Mouse (Mus musculus) midbrain, embryonic 12.5 days (tissue): Measurements from ENCODE around the gene Samd4. TPM values are rescaled to one million over a fixed set of nuclear protein-coding genes. Genes with fewer than 3 reads are reported as not detected.
"Not testable (repeated sequence)": the region's sequence is repeated elsewhere in the genome, so short reads cannot be mapped to it uniquely, and the experiment has no call there.

ENCODE experiments used
- ATAC-seq: fragments of 200-750 bp; cut with Nextera tagmentation; 2 replicates; pipeline ENCODE4 v1.8.0; 2017; ENCODE audit warnings: low read depth, moderate TSS enrichment, moderate library complexity; ENCODE audit not compliant: low FRiP score
- H3K27ac ChIP-seq: fragments of 300-500 bp; sonication (generic); replicated peaks from 2 replicates; pipeline ENCODE4 v1.5.1; 2016; ENCODE audit warnings: mild to moderate bottlenecking
- H3K27me3 ChIP-seq: fragments of 300-500 bp; sonication (generic); 2 replicates; pipeline ENCODE4 v1.6.1; 2016; ENCODE audit warnings: mild to moderate bottlenecking
- H3K36me3 ChIP-seq: fragments of 300-500 bp; sonication (generic); 2 replicates; pipeline ENCODE4 v1.6.1; 2016
- H3K4me1 ChIP-seq: fragments of 300-500 bp; sonication (generic); 2 replicates; pipeline ENCODE4 v1.6.1; 2016
- H3K4me2 ChIP-seq: fragments of 300-500 bp; sonication (generic); replicated peaks from 2 replicates; pipeline ENCODE4 v1.6.1; 2016; ENCODE audit warnings: mild to moderate bottlenecking, moderate library complexity
- H3K4me3 ChIP-seq: fragments of 300-500 bp; sonication (generic); 2 replicates; pipeline ENCODE4 v1.5.1; 2016; ENCODE audit warnings: mild to moderate bottlenecking
- H3K9ac ChIP-seq: fragments of 300-500 bp; sonication (generic); replicated peaks from 2 replicates; pipeline ENCODE4 v1.6.1; 2016; ENCODE audit warnings: mild to moderate bottlenecking, moderate library complexity
- H3K9me3 ChIP-seq: fragments of 300-500 bp; sonication (generic); 2 replicates; pipeline ENCODE4 v1.6.1; 2016; ENCODE audit warnings: mild to moderate bottlenecking
- WGBS: fragments of 180-500 bp; shearing (Covaris S2); methylation state at CpG from one replicate; pipeline ENCODE4 v1.1.7; 2016; 5-methylcytosine and 5-hydroxymethylcytosine counted together
- polyA plus RNA-seq: library from polyadenylated mRNA; unstranded; fragments of >200 nt; fragmentation: Nextera tagmentation; extraction: Ambion mirVana; gene quantifications from 2 replicates; pipeline ENCODE4 v1.2.1, GENCODE M21; 2016

Gene Samd4
- polyA plus RNA-seq, 1 experiment from 2014 or later, result 7.3 TPM

GRCm38 (mm10) chr14:47105755-47106154 lies 223.1 kb downstream of the Samd4 start:
- no peak overlapping the region for H3K9ac ChIP-seq
- H3K9me3 ChIP-seq, result no peaks in the 10 kb centered on the region
- no peaks in the 10 kb centered on the region for H3K36me3 ChIP-seq
- no peak for ATAC-seq
- no peak overlapping the region for H3K27ac ChIP-seq
- no peak overlapping the region for H3K4me2 ChIP-seq
- 97% methylated on average over 3 of the region's 3 CpGs for WGBS
- no peak overlapping the region for H3K4me3 ChIP-seq
- 0 out of 2 replicates have a peak, but pooled peaks cover 3% of the 10 kb centered on the region for H3K4me1 ChIP-seq
- no peaks in the 10 kb centered on the region for H3K27me3 ChIP-seq

- H3K27me3 ChIP-seq, result no peaks in the 10 kb centered on the region
- no peak overlapping the region for H3K27ac ChIP-seq
- no peak overlapping the region for H3K4me3 ChIP-seq
- no peaks in the 10 kb centered on the region for H3K9me3 ChIP-seq
- ATAC-seq, result no peak
- H3K9ac ChIP-seq, result no peak overlapping the region
- 0 out of 2 replicates have a peak, but pooled peaks cover 3% of the 10 kb centered on the region for H3K4me1 ChIP-seq
- no peak overlapping the region for H3K4me2 ChIP-seq
- no peaks in the 10 kb centered on the region for H3K36me3 ChIP-seq
- 81% methylated on average over 3 of the region's 3 CpGs for WGBS
Observed at GRCm38 (mm10) chr14:47107461-47107860, 224.8 kb downstream of the Samd4 start.

GRCm38 (mm10) chr14:47110391-47110790 lies 227.7 kb downstream of the Samd4 start:
- not testable (repeated sequence) for H3K9ac ChIP-seq, H3K27ac ChIP-seq, H3K27me3 ChIP-seq, H3K4me3 ChIP-seq, H3K4me1 ChIP-seq, H3K36me3 ChIP-seq, H3K9me3 ChIP-seq, H3K4me2 ChIP-seq, ATAC-seq
- WGBS, result 90% methylated on average over 6 of the region's 7 CpGs

GRCm38 (mm10) chr14:47111341-47111740 lies 228.7 kb downstream of the Samd4 start:
- Histone ChIP-seq H3K27me3 (no peaks in the 10 kb centered on the region), H3K9ac (no peak overlapping the region), H3K4me3 (no peak overlapping the region), H3K4me1 (no peaks in the 10 kb centered on the region), H3K27ac (no peak overlapping the region), H3K36me3 (no peaks in the 10 kb centered on the region), H3K4me2 (no peak overlapping the region), H3K9me3 (no peaks in the 10 kb centered on the region)
- WGBS, result 55% methylated on average over 9 of the region's 9 CpGs
- no peak for ATAC-seq

GRCm38 (mm10) chr14:47115154-47115553 lies 232.5 kb downstream of the Samd4 start:
- Histone ChIP-seq H3K9ac (no peak overlapping the region), H3K4me2 (no peak overlapping the region), H3K27ac (no peak overlapping the region), H3K27me3 (no peaks in the 10 kb centered on the region), H3K9me3 (no peaks in the 10 kb centered on the region), H3K4me1 (no peaks in the 10 kb centered on the region), H3K4me3 (no peak overlapping the region), H3K36me3 (no peaks in the 10 kb centered on the region)
- 77% methylated on average over 8 of the region's 9 CpGs for WGBS
- no peak for ATAC-seq

GRCm38 (mm10) chr14:47116062-47116762 lies 233.6 kb downstream of the Samd4 start:
- 88% methylated on average over 9 of the region's 10 CpGs for WGBS
- H3K36me3 ChIP-seq, result no peaks in the 10 kb centered on the region

GRCm38 (mm10) chr14:47117522-47117921 lies 234.9 kb downstream of the Samd4 start:
- no peak for ATAC-seq
- Histone ChIP-seq H3K36me3 (no peaks in the 10 kb centered on the region), H3K9me3 (no peaks in the 10 kb centered on the region), H3K27ac (no peak overlapping the region), H3K4me2 (no peak overlapping the region), H3K4me1 (no peaks in the 10 kb centered on the region), H3K27me3 (no peaks in the 10 kb centered on the region), H3K4me3 (no peak overlapping the region), H3K9ac (no peak overlapping the region)
- 85% methylated on average over 7 of the region's 7 CpGs for WGBS

More at GRCm38 (mm10) chr14:47116062-47116762, 233.6 kb downstream of the Samd4 start:
- H3K4me3 ChIP-seq, result no peak overlapping the region
- H3K4me1 ChIP-seq, result no peaks in the 10 kb centered on the region
- H3K4me2 ChIP-seq, result no peak overlapping the region
- H3K27ac ChIP-seq, result no peak overlapping the region
- no peak for ATAC-seq
- H3K9ac ChIP-seq, result no peak overlapping the region
- no peaks in the 10 kb centered on the region for H3K9me3 ChIP-seq
- H3K27me3 ChIP-seq, result no peaks in the 10 kb centered on the region

- no peaks in the 10 kb centered on the region for H3K36me3 ChIP-seq
- no peak for ATAC-seq
- WGBS, result 96% methylated on average over 5 of the region's 5 CpGs
Observed at GRCm38 (mm10) chr14:47127987-47128386, 245.3 kb downstream of the Samd4 start.

GRCm38 (mm10) chr14:47133948-47134347 lies 251.3 kb downstream of the Samd4 start:
- H3K27me3 ChIP-seq, result no peaks in the 10 kb centered on the region

More at GRCm38 (mm10) chr14:47127987-47128386, 245.3 kb downstream of the Samd4 start:
- H3K27ac ChIP-seq, result no peak overlapping the region
- H3K9me3 ChIP-seq, result no peaks in the 10 kb centered on the region
- no peak overlapping the region for H3K4me2 ChIP-seq
- no peaks in the 10 kb centered on the region for H3K27me3 ChIP-seq
- H3K4me1 ChIP-seq, result no peaks in the 10 kb centered on the region
- H3K4me3 ChIP-seq, result no peak overlapping the region
- H3K9ac ChIP-seq, result no peak overlapping the region

GRCm38 (mm10) chr14:47136637-47137036 lies 254.0 kb downstream of the Samd4 start:
- Histone ChIP-seq H3K27me3 (no peaks in the 10 kb centered on the region), H3K4me1 (no peaks in the 10 kb centered on the region), H3K36me3 (no peaks in the 10 kb centered on the region), H3K9me3 (no peaks in the 10 kb centered on the region), H3K4me3 (no peak overlapping the region), H3K27ac (no peak overlapping the region), H3K4me2 (no peak overlapping the region), H3K9ac (no peak overlapping the region)
- ATAC-seq, result no peak
- 81% methylated on average over 5 of the region's 5 CpGs for WGBS

More at GRCm38 (mm10) chr14:47133948-47134347, 251.3 kb downstream of the Samd4 start:
- no peak overlapping the region for H3K9ac ChIP-seq
- no peak overlapping the region for H3K4me2 ChIP-seq
- no peaks in the 10 kb centered on the region for H3K9me3 ChIP-seq
- H3K27ac ChIP-seq, result no peak overlapping the region
- ATAC-seq, result no peak
- H3K36me3 ChIP-seq, result no peaks in the 10 kb centered on the region
- H3K4me3 ChIP-seq, result no peak overlapping the region
- H3K4me1 ChIP-seq, result no peaks in the 10 kb centered on the region
- 80% methylated on average over 10 of the region's 10 CpGs for WGBS

GRCm38 (mm10) chr14:47138853-47139252 lies 256.2 kb downstream of the Samd4 start:
- no peaks in the 10 kb centered on the region for H3K27me3 ChIP-seq
- ATAC-seq, result no peak
- WGBS, result 86% methylated on average over 3 of the region's 3 CpGs
- no peaks in the 10 kb centered on the region for H3K9me3 ChIP-seq
- H3K9ac ChIP-seq, result no peak overlapping the region
- H3K4me2 ChIP-seq, result no peak overlapping the region
- H3K27ac ChIP-seq, result no peak overlapping the region
- no peaks in the 10 kb centered on the region for H3K4me1 ChIP-seq
- no peaks in the 10 kb centered on the region for H3K36me3 ChIP-seq
- no peak overlapping the region for H3K4me3 ChIP-seq

GRCm38 (mm10) chr14:47144326-47144725 lies 261.7 kb downstream of the Samd4 start:
- H3K4me2 ChIP-seq, result no peak overlapping the region
- no peaks in the 10 kb centered on the region for H3K27me3 ChIP-seq
- no peaks in the 10 kb centered on the region for H3K4me1 ChIP-seq
- ATAC-seq, result no peak
- H3K9me3 ChIP-seq, result no peaks in the 10 kb centered on the region
- H3K9ac ChIP-seq, result no peak overlapping the region
- H3K36me3 ChIP-seq, result no peaks in the 10 kb centered on the region
- WGBS, result 96% methylated on average over 5 of the region's 5 CpGs
- no peak overlapping the region for H3K4me3 ChIP-seq
- no peak overlapping the region for H3K27ac ChIP-seq

- Histone ChIP-seq H3K36me3 (no peaks in the 10 kb centered on the region), H3K4me1 (no peaks in the 10 kb centered on the region), H3K4me3 (no peak overlapping the region), H3K4me2 (no peak overlapping the region), H3K9ac (no peak overlapping the region), H3K27me3 (no peaks in the 10 kb centered on the region), H3K9me3 (no peaks in the 10 kb centered on the region), H3K27ac (no peak overlapping the region)
- 90% methylated on average over 6 of the region's 6 CpGs for WGBS
- ATAC-seq, result no peak
Observed at GRCm38 (mm10) chr14:47151306-47151705, 268.7 kb downstream of the Samd4 start.
